Mouse (Mus musculus) megakaryocyte, embryonic 14.5 days (primary cell): ENCODE results near the gene Acd.

Source experiments
- FLI1 ChIP-seq: IDR thresholded peaks from 2 replicates; pipeline ENCODE4 v1.6.1; 2012; ENCODE audit warnings: low read length, inconsistent platforms, mixed read lengths
- GATA1 ChIP-seq: IDR thresholded peaks from 3 replicates; pipeline ENCODE4 v1.6.1; 2012; ENCODE audit warnings: mixed read lengths, low read length, inconsistent platforms, borderline replicate concordance

GRCm38 (mm10) chr8:105648929-105649328 is 52.0 kb downstream of the Acd start:
- no peak for TF ChIP-seq GATA1
- no peak for TF ChIP-seq FLI1
